Mouse (Mus musculus): ENCODE measurements around the gene Gm49359.
A peak's percentile ranks its signal among the peaks of the same experiment; 100 is the strongest.
"Not testable (repeated sequence)": the region's sequence is repeated elsewhere in the genome, so short reads cannot be mapped to it uniquely, and the experiment has no call there.

Gm49359 gene

GRCm38 (mm10) chr13:62466424-62467334, at the start of gene Gm49359:
Gene Gm49359 (minus strand): TSS chr13:62466832.
- peak; percentile 90 to 93 for DNase-seq

DNA sequence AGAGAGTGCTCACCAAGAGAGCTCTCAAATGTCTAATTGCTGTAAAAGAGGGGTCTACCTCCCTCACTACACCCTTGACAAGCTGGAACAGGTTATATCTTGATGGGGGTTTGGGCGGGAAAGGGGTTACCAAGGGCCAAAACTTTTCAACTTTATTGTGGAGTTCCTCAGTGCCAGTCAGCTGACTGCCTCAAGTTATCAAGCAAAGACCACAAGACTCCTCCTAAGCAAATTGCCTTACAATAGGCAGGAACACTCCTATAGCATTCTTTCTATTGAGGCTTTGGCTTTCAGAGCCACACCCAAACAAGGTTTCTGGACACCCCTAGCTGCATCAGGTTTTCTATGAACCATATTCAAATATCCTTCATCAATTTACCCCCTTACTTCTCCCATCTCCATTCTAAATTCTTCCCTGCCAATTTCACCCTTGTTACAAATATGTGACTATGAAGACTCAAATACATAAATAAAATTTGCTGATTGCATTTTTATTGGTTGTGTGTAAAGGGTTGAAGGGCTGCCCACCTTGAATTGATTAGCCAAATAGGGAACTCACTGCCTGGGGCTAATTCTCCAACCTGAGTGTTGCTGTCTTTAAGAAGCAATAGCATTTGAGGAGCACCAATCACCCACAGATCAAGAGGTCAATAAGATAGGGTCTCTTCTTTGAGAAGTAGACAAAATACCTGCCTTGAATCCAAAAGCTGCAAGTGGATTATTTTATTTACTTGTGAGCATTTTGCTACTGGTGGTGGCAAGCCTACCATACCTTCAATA, 44.2 kb upstream of the Gm49359 start:
- not testable (repeated sequence) for DNase-seq

DNA sequence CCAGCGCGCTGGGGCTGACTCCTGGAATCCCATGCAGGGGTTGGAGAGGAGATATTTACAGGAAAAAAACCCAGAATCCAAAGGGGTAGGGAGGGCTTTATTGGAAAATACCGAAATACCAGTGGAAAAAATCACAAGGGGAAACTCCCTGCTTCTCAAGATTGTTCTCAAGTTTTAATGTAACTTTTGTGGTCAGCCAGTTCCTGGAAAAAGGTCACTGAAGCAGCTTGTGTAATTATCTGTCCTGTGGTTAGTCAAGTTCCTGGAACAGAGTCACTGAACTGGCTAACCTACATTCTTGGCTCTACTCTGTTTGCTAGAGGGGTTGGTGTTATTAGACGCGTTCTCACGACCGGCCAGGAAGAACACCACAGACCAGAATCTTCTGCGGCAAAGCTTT, 6.0 kb upstream of the Gm49359 start:
- DNase-seq = peak; percentile 6 to 13

GRCm38 (mm10) chr13:62469947-62470346, 3.3 kb upstream of the Gm49359 start:
- DNase-seq = peak in 1 of 2 experiments; percentile 8

Data from kidney, adult 8-10 months (tissue).